ENCODE assay signal across 12 mouse cellular contexts in the genomic region with DNA sequence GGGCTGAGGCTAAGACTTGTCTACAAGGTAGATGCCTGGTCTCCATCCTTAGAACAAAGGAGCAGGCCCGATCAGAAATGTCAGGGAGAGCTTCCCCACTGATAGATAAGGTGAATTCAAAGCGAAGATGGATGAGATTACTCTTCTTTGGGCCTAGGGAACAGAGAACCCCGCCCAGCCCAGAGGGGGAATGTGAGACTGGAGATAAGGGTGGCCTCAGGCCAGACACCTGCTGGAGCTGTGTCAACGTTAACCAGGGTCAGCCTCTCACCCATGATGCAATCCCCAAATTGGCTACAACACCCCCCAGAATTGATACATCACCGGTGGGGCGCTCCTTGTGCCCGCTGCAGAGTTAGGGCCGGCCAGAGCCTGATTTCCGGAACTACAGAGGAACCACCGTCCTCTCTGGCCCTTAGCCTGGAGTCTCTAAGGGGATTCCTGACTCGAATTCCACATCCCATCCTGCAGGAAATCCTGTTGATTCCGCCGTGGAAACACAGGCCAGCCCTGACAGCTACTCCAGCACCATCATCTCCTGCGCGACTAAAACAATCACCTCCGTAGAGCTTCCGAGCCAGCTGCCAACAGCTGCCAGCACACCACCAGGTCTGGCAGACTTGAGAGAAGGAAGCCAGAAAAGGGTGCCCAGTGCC. TPM values are rescaled to one million over a fixed set of nuclear protein-coding genes. Genes with fewer than 3 reads are reported as not detected.
DNase-seq lines count a peak whose midpoint lies in the region; ATAC-seq and TF ChIP-seq lines count a peak whose summit lies in the region.
"Had no signal": no experiment of that assay in that cellular context is flagged by ENCODE, and none has a peak within 500 bp of the region (broad histone marks: within the 10 kb centered on the region; RNA-seq: fewer than 3 reads in every experiment).

No protein-coding gene starts in this region.

- H3K27ac ChIP-seq in liver, embryonic 14.5 days: no peak overlapping the region
- H3K27ac ChIP-seq: neural tube, embryonic 12.5 days had no signal

- DNase-seq in lung, adult 18-20 months: peak; percentile 38 to 55
- DNase-seq in lung, adult 2 months: no peak
- DNase-seq in heart, postnatal 10 days: peak; percentile 60 to 64
- DNase-seq in liver, embryonic 14.5 days (ENCODE audit: low read depth in 3 of 3, low spot score in 3 of 3): no peak
- no peak for DNase-seq in right cerebral cortex, postnatal 4 days
- no peak for DNase-seq in spleen, postnatal 14 days (ENCODE audit: low spot score in 2 of 2)
- no peak for DNase-seq in cerebellum, adult 9-10 months
- DNase-seq: thymus, postnatal 14 days had no signal

- peak; percentile 60; the same call in 1 of the 2 replicates for ATAC-seq in liver, embryonic 14.5 days (ENCODE audit: insufficient read depth)
- no peak for ATAC-seq in monocyte, adult 5-6 weeks (replicated peaks; ENCODE audit: insufficient number of reproducible peaks, low FRiP score, low TSS enrichment, poor library complexity, severe bottlenecking)

- H3K4me3 ChIP-seq in lung, adult 2 months (replicated peaks; ENCODE audit: extremely low read depth, low read depth, low read length): no peak overlapping the region
- no peak overlapping the region for H3K4me3 ChIP-seq in liver, embryonic 14.5 days (ENCODE audit: insufficient read depth in 1 of 2, low read depth in 2 of 2, low read length in 2 of 2)
- H3K4me3 ChIP-seq: neural tube, embryonic 12.5 days had no signal

- H3K4me1 ChIP-seq in lung, adult 2 months (ENCODE audit: control insufficient read depth, insufficient read depth, low read length): peaks cover 8% of the 10 kb centered on the region
- H3K4me1 ChIP-seq in liver, embryonic 14.5 days (replicated peaks; ENCODE audit: control insufficient read depth in 2 of 2, insufficient read depth in 2 of 2, low read length in 1 of 2): peaks cover 0 to 13% of the 10 kb centered on the region in 2 experiments; a peak in 2 of 4 replicates
- H3K4me1 ChIP-seq: neural tube, embryonic 12.5 days had no signal

- intact Hi-C loops in heart, postnatal 10 days (cut with DNase I): no loop called here

- H3K4me2 ChIP-seq in liver, embryonic 14.5 days (ENCODE audit: low read depth): no peak overlapping the region
- H3K4me2 ChIP-seq: neural tube, embryonic 12.5 days had no signal

- no peak overlapping the region for H3K9ac ChIP-seq in liver, embryonic 14.5 days (replicated peaks)
- H3K9ac ChIP-seq: neural tube, embryonic 12.5 days had no signal

- 27% methylated on average over 17 of the region's 17 CpGs for WGBS in lung, adult 2 months
- 28% methylated on average over 17 of the region's 17 CpGs for WGBS in liver, embryonic 14.5 days (ENCODE audit: insufficient replicate concordance)

- H3K36me3 ChIP-seq in liver, embryonic 14.5 days (replicated peaks; ENCODE audit: control insufficient read depth, insufficient read depth, low read depth): no peaks in the 10 kb centered on the region
- H3K36me3 ChIP-seq: neural tube, embryonic 12.5 days had no signal

- no peaks in the 10 kb centered on the region for H3K9me3 ChIP-seq in liver, embryonic 14.5 days (ENCODE audit: control insufficient read depth, low read length)
- H3K9me3 ChIP-seq: neural tube, embryonic 12.5 days had no signal

- TF ChIP-seq POLR2A in lung, adult 2 months (IDR thresholded peaks at IDR 0.05; ENCODE audit: borderline replicate concordance, extremely low read depth, low read depth, low read length): no peak

- no peaks in the 10 kb centered on the region for H3K27me3 ChIP-seq in liver, embryonic 14.5 days (ENCODE audit: control insufficient read depth, insufficient read depth, low read length)
- H3K27me3 ChIP-seq: neural tube, embryonic 12.5 days had no signal

- no peak for TF ChIP-seq EP300 in liver, embryonic 14.5 days (IDR thresholded peaks at IDR 0.05; ENCODE audit: low read depth)

- TF ChIP-seq CTCF in lung, adult 2 months (IDR thresholded peaks at IDR 0.05; ENCODE audit: insufficient read depth, low read length): no peak
- no peak for TF ChIP-seq CTCF in liver, embryonic 14.5 days (IDR thresholded peaks at IDR 0.05; ENCODE audit: low read depth)

RNA-seq across cellular contexts. Expression of gene Ap2s1, which starts 17.3 kb away (rescaled TPM):
- polyA plus RNA-seq in lung, adult 2 months (2012; rRNA removed): 206 and 228 TPM in 2 replicates
- 100 to 1,000 TPM; 118 TPM for total RNA-seq in heart, postnatal 10 days (2021)
- polyA plus RNA-seq in liver, embryonic 14.5 days (2012; rRNA removed): 165 and 175 TPM in 2 replicates
- polyA plus RNA-seq in liver, embryonic 14.5 days (2014; fragmentation: Nextera tagmentation; extraction: Ambion mirVana): 176 and 198 TPM in 2 replicates
- total RNA-seq in monocyte, adult 5-6 weeks (2017): 59.7 to 77.7 TPM (median 69.6 TPM) in 3 replicates

RNA-seq across cellular contexts. Expression of gene Slc1a5, which starts 25.6 kb away (rescaled TPM):
- 190 and 201 TPM in 2 replicates for polyA plus RNA-seq in lung, adult 2 months (2012; rRNA removed)
- 10 to 100 TPM; 22.6 to 28.7 TPM for total RNA-seq in heart, postnatal 10 days (2021)
- 157 and 160 TPM in 2 replicates for polyA plus RNA-seq in liver, embryonic 14.5 days (2012; rRNA removed)
- 61.7 and 67.3 TPM in 2 replicates for polyA plus RNA-seq in liver, embryonic 14.5 days (2014; fragmentation: Nextera tagmentation; extraction: Ambion mirVana)
- 40.9 to 71.2 TPM (median 56.6 TPM) in 3 replicates for total RNA-seq in monocyte, adult 5-6 weeks (2017)

RNA-seq across cellular contexts. Expression of gene Ceacam9, which starts 33.8 kb away (rescaled TPM):
- polyA plus RNA-seq in lung, adult 2 months (2012; rRNA removed): not detected in 2 replicates
- total RNA-seq in heart, postnatal 10 days (2021): not detected
- polyA plus RNA-seq in liver, embryonic 14.5 days (2012; rRNA removed): not detected in 2 replicates
- polyA plus RNA-seq in liver, embryonic 14.5 days (2014; fragmentation: Nextera tagmentation; extraction: Ambion mirVana): not detected in 2 replicates
- not detected in 3 replicates for total RNA-seq in monocyte, adult 5-6 weeks (2017)
- total RNA-seq: liver, adult 2 months had no signal
- polyA plus RNA-seq: intestine, embryonic 14.5 days; liver, adult 2 months; neural tube, embryonic 12.5 days had no signal

Comparison
In these comparisons a context has a peak if more than half of its experiments do, and no peak if none do; other contexts are left out.
1. DNase-seq: peak in lung, adult 18-20 months (2 of 2) and heart, postnatal 10 days (2 of 2); none in lung, adult 2 months (single experiment), liver, embryonic 14.5 days (0 of 3), right cerebral cortex, postnatal 4 days (single experiment), spleen, postnatal 14 days (0 of 2) and cerebellum, adult 9-10 months (single experiment).